Mouse (Mus musculus): ENCODE measurements around the gene 1810013L24Rik.

DNA sequence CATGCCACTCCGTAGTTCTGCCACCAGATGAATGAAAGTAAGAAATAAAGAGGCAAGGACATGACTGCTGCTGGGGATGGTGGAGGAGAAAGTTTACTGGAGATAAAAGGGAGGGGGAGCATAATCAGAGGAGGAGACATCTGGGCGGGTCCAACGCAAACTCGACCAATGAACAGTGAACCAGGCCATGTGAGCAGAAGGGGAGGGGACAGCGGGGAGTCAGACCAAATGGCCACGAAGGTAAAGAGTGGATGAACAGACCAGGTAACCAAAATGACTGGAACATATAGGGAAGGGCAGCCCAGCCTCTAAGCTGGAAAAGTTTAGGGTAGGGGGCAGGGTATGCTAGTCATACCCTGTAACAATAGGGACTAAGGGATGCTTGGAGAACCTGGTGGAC is 48.7 kb upstream of the 1810013L24Rik start:
- TF ChIP-seq MYOG (IDR thresholded peaks at IDR 0.05; ENCODE audit: control insufficient read depth in 1 of 3, insufficient read depth in 1 of 3, insufficient read length in 2 of 3, low read depth in 2 of 3) (no peak), POLR2A (IDR thresholded peaks at IDR 0.05; ENCODE audit: insufficient read length, low read depth) (no peak), CEBPB (IDR thresholded peaks at IDR 0.05; ENCODE audit: insufficient read depth, poor library complexity, severe bottlenecking) (no peak), USF1 (IDR thresholded peaks at IDR 0.05; ENCODE audit: low read depth) (no peak), E2F4 (IDR thresholded peaks at IDR 0.05; ENCODE audit: insufficient read depth) (no peak), POLR2AphosphoS2 (IDR thresholded peaks at IDR 0.05; ENCODE audit: insufficient read length, low read depth) (no peak), TCF3 (IDR thresholded peaks at IDR 0.05; ENCODE audit: insufficient read length, low read depth) (no peak), MAX (IDR thresholded peaks at IDR 0.05; ENCODE audit: low read depth) (no peak), TCF12 (IDR thresholded peaks at IDR 0.05; ENCODE audit: insufficient read depth, poor library complexity, severe bottlenecking) (no peak), MYOD1 (IDR thresholded peaks at IDR 0.05; ENCODE audit: control insufficient read depth in 1 of 3, insufficient read length in 2 of 3, low read depth in 2 of 3) (no peak), SRF (IDR thresholded peaks at IDR 0.05; ENCODE audit: control insufficient read depth, insufficient read length, low read depth) (no peak), REST (IDR thresholded peaks at IDR 0.05; ENCODE audit: insufficient read depth, insufficient read length) (no peak)
